Mouse (Mus musculus) adrenal gland, postnatal 14 days (tissue): ENCODE data around the gene Serpinb6c. TPM values are rescaled to one million over a fixed set of nuclear protein-coding genes. Genes with fewer than 3 reads are reported as not detected.
"Not testable (repeated sequence)": the region's sequence is repeated elsewhere in the genome, so short reads cannot be mapped to it uniquely, and the experiment has no call there.

ENCODE experiments used
- DNase-seq: peaks from one replicate; pipeline ENCODE4 v3.0.0; 2021; ENCODE audit warnings: mixed read lengths
- long read RNA-seq, 2 experiments: library from polyadenylated mRNA; stranded (forward); transcript quantifications; one replicate each; pipeline ENCODE4 v2.0.0; 2021
- total RNA-seq: library from RNA; stranded (reverse); gene quantifications from 2 replicates; pipeline ENCODE4 v1.2.3, GENCODE M21; 2021

The Serpinb6c gene
- 0.26 and 0.33 TPM in 2 replicates for total RNA-seq
- long read RNA-seq, experiment 1 = 0 reads
- long read RNA-seq, experiment 2 = 0 reads

DNA sequence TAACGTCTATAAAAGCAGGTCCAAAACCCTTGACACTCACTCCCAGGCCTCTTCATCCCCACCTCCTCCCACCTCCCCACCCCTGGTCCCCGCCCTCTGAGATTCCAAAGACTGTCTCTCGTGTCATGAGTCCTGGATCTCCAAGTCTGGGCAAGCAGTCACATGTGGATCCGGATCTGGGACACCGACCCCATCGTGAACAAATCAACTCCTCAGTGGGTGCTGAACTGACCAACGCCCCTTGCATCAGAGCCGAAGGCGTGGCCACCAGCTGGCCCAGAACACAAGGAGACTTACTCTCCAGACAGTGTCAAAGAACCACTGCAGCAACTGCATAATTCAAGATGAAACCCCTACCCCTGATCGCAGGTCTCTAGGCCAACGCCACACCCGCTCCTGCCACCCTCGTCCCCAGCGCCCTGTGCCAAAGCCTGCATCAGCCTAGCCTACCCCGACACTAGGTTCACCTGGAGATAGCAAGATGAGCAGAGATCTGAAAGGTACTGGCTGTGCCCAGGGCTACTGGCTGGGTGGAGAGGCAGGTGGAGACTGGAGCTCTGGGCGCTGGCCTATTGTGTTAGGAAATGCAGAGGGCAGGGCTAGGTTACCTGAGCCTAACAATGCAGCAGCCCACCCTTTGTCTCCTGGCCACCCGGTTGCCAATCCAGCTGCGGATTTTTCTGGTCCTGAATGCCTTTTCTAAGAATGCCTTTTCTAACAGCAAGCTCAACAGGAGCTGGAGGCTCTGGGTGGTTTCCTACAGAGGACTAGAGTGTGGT, at the start of gene Serpinb6c:
TSS of gene Serpinb6c (minus strand) at position 533 of the 779 bp plus-strand sequence.
- no peak for DNase-seq

DNA sequence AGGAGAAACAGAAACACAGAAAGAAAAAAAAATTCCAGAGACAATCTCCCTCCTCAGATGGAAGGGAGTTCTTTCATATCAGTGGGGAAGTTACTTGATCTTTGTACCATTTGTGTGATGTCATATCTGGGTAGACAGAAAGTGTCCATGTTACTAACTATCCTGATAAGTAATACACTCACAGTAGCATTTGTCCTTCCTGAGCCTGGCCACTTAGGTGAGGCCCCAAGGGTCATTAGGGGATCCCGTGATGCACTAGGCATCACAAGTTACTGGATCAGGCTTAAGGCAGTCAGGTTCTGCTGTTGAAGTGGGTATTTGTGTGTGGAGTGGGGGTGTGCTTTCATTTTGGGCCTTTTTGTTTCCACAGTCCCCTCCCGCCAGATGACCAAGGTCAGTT, 47.4 kb upstream of the Serpinb6c start:
- no peak for DNase-seq

DNA sequence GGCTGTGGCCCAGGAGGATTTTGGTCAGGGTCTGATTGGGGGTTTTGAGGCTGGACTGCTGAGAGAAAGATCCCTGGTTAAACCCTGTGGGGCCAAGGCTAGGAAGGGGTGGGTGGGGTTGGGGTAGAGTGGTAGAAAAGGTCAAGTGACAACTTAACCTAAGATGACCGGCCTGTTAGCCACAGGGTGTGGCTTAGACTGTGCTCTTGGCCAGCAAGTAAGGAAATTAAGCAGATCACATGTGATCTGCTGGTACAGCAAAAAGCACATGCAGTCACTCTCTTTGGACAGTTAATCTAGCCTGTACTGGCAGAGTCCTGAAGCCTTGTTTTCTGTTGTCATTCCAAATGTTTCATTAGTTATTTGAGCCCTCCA, 46.6 kb upstream of the Serpinb6c start:
- peak; percentile 23 for DNase-seq

DNA sequence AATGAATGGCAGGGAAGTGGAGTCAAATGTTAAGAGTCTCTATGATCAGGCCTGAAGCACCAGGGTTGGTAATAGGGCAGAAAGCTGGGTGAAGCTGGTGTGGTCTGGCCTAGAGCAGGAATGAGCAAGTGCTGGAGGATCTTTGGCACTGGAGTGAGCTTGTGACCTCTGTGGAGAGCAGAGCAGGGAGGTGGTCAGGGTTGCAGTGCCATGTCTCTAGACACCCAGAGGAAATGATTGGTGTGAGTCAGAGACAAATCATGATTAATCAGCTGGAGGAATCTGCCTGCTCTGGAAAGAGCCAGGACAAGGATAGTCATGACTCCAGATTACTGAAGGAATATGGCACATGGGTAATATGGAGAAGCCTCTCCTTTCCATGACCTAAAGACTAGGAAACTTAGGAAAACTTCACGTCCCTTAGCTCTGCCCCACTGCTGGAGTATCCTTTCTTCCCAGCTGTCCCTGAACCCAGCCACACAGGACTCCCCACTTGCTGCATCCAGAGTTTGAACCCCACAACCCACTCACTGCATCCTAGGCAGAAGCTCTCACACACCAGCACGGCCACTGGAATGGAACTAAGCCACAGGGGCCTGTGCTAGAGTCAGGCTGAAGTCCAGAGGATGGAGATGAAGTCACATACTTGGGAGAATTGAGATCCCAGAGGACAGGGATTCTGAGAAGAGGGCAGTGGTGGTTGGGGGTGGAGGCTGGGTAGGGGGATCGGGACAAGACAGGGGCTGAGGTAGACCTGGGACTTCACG, 46.0 kb upstream of the Serpinb6c start:
- DNase-seq = peak; percentile 75

DNA sequence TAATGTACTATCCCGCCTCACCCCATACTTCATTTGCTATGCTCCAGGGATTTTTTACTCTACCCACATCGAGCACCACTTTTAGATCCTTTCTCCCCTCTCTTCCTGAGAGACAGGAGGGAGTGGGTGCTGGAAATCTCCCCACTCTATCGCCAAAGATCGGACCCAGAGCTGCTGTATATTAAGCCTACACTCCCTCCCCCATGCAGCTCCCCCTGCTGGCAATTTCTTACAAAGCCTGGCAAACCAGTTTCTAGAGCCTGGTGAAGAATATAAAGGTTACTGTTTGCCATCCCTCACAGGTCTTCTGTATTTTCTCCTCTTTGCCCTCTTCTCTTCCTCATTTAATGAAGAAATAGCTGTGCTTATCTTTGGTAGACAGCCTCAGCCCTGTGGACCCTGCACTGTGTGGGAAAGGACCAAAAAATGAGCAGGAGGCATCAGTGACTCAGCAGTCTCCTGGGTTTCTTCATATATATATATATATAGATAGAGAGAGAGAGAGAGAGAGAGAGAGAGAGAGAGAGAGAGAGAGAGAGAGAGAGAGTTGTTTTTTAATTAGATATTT, 36.8 kb upstream of the Serpinb6c start:
- peak; percentile 78 for DNase-seq

DNA sequence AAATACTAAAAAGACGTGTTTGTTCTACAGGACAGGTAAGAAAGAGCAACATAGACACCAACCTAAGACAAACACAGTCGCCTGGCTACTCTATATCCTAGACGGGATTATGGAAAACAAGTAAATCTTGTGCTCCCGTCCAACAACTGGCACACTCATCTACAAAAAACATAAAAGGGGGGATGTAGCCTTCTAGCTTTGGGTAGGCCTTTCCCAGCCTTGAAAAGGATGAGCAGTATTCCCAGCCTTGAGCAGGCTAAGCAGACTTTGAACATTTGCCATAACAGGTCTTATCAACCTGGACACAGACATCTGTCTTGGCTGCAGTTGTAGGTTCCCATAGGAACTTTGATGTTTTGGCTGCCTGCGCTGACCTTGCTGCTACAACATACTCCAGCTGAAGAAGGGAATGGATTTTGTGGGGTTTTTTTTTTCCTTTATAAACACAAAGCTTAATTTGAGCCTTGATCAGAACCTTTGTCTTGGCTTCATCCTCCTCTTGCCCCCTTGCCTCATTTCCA, 35.8 kb upstream of the Serpinb6c start:
- peak; percentile 51 for DNase-seq

DNA sequence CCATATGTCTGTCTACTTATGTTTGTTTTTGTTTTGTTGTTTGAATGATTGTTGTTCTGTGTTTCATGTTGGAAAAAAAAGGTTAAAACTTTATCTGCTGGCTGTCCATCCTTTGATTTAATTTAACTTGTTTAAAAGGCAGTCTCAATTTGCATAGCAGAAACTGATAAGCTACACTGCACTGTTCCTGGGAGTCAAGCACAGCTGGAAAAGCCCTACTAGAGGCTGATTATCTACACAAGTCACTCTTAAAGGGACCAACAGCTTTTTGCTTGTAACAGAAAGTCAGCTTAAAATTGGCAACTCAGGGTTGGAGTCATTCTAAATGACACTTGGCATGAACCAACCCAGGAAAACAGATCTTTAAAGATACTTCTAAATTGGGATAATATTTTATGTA, 32.1 kb upstream of the Serpinb6c start:
- not testable (repeated sequence) for DNase-seq

DNA sequence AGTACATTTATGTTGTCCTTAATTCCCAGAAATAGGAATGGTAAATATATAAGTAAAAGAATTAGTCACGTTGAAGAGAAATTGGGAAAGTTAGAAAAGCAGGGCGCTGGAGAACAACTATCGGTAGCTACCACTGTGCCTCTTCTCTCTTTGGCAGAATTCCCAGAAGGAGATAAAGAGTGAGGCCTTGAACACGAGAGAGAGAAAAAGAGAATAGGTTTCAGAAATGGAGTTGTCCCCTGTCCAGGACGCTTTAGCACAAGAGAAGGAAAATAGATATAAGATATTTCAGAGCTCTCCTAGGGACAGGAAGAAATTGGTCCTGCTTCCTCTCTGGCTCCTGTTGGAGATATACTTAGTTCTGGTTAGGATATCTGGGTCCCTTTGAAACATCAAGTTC, 31.6 kb upstream of the Serpinb6c start:
- no peak for DNase-seq

DNA sequence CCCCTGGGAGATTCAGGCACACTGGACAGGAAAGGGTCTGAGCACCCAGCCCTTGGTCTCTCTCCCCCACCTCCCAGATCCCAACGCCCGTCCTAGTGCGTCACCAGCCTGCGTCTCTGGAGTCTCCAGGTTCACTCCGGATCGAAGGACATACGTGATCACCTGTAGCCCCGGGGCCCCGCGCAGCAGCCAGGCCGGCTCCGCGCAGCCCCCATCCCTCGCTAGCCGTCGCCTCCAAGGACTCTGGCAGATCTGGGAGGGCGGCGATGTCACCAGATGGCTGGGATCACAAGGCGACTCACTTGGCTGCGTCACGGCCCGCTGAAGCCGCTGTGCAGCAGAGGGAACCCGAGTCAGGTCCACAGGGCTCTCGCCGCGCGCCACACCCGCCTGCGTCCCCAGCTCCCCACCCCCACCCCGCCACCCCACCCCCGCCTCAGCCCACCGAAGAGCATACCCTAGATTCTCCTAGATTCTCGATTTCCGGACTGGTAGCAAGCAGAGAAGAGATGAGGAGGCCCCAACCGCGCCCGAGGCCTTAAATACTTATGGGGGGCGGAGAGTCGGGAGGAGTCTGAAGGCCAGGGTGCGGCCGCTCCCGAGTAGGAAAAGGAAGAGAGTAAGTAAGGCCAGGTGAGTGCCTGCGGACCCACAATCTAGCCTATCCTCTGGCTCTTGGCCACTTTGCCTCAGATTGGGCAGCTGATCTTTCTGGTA, 30.1 kb upstream of the Serpinb6c start:
- peak; percentile 80 for DNase-seq

DNA sequence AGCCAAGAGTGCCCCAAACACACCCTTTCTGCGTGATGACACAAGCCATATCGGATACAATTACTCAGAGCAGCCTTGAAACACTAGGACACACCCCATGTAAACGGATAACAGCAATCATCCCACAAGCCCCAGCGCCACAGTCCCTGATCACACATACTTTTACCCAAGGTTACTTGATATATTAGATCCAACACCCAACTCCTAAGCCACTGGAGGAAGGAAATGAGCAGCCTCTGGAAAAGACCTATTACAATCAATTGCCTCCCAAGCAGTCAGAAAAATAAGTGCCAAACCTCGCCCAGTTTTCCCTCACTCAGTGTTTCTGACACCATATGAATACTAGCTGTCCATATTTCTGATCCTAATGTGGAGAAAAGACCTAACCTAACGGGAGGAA, 29.2 kb upstream of the Serpinb6c start:
- peak; percentile 67 for DNase-seq

DNA sequence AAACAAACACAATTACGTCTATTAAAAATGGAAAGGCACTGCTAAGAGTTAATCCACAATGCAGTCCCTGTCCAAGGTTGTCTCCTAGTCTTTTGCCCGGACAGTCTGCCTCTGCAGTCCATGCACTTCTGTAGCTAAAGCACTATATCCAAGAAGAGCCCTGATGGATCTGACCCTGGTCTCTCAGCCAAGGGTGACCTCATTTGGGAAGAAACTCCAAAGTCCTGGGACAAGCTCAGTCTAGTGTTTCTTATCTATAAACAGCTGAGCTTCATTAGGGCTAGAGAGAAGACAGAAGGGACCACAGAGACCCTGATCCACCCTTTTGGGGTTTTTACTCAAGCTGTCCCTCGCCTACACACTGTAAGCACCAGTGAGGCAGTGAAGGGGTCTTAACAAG, 25.4 kb upstream of the Serpinb6c start:
- DNase-seq = no peak

DNA sequence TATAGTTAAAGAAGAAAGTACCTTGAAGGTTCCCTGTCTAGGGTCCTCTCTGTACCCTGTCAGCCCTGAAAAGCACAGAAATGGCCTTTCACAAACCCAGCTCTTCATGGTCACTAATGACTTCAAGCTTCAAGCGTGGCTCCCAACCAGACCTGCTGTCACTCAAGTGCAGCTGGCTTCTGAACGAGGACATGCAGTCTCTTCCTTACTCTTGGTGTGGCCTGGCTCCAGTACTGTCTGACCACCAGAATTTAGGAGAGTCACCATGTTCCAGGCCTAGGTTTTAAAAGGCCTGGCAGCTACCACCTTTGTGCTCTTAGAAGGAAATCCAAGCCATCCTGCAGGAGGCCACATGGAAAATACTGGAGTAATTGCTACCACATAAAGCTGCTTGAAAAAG, 24.8 kb upstream of the Serpinb6c start:
- no peak for DNase-seq

DNA sequence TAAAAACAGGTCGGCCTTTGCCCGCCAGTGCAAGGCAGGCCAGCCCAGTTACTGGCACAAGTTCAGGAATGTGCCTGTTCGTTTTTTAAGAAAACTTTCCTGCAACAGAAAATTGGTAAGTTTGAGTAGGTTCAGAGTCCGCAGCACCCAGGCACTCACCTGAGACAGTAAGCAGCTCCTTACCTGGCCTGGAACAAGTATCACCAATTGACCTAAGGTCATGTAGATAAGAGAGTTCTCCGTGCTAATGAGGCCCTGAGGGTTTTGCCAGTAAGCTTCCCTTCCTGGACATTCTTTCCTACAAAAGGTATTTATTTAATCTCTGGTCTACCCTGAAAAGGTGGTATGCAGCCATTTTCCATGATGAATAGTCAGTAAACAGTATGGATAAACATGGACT, 16.2 kb upstream of the Serpinb6c start:
- DNase-seq = no peak

DNA sequence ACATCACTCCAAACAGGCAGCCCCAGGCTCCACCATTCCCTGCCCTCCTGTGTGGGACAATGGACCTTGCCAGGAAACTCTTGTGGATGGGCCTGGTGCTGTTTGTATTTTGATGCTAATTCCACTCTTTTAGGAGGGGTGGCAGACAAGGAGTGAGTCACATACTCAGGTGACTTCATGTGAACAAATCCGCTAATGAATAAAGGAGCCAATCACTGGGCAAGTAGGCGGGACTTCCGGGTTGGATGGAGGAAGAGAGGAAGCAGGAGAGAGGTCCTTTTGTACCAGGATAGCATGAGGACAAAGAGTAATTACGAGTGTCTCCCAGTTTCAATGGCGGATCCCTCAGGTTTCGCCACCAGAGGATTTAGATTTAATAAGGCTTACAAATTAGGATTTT, 15.5 kb upstream of the Serpinb6c start:
- DNase-seq = no peak

DNA sequence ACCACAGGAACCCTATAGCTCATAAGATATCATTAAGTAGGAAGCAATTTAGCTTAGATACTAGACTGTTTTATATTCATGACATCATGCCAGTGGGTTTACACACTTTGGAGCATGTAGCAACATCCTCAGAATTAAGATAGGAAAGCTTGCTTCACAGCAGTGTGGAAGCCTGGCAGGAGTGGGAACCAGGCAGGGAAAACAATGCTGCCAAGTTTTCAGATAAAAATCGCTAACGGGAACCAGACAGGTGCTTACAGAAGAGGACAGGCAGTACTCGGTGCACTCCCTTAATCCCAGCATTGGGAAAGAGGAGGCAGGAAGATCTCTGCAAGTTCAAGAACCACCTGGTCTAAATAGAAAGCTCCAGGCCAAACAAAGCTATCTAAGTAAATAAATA, 1.3 kb upstream of the Serpinb6c start:
- DNase-seq = no peak

DNA sequence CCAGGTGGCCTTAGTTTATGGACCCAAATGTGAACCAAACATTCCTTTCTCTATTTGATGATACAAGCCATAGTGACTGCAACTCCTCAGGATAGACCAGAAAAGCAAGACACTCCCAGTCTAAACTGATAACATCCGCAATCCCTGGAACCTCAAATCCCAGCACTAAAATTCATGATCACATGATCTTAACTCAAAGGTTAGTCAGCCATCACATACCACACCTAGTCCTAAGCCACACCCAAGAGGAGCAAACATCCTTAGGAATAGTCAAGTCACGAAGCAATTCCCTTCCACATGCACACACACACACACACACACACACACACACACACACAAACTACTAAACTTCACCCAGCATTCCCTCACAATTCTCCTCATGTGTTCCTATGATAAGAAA, 2.2 kb downstream of the Serpinb6c start:
- DNase-seq = no peak

DNA sequence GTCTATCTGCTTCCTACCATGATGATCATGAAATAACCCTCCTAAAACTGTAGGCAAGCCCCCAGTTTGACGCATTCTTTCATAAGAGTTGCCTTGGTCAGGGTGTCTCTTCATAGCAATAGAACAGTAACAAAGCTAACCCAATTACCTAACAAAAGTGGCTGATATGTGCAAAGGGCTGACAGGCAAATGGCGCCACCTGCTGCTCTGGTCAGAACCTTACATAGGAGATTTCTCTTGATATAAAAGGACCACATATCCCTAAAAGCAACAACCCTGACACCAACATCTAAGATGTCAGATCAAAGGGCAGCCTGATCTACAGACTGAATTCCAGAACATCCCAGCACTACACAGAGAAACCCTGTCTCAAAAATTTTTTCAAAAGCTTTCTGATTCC, 11.3 kb downstream of the Serpinb6c start:
- peak; percentile 69 for DNase-seq

DNA sequence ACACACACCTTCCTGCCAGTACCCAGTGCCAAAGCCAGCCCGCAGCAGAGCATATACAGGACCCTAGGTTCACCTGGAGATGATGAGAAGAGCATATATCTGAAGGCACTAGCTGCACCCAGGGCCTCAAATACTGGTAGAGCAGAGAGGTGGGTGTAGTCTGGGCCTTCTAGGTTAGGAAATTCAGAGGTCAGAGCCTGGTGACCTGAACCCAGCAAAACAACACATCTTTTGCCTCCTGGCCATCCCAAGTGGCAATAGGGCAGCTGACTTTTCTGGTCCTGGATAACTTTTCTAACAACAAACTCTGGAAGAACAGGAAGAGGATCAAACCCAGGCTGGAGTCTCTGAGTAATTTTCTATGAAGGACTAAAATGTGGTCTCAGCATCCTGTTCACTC, 62.2 kb downstream of the Serpinb6c start, which contains the start of gene Serpinb6e:
TSS of gene Serpinb6e (minus strand) at position 101 of the 400 bp plus-strand sequence.
- DNase-seq = no peak

DNA sequence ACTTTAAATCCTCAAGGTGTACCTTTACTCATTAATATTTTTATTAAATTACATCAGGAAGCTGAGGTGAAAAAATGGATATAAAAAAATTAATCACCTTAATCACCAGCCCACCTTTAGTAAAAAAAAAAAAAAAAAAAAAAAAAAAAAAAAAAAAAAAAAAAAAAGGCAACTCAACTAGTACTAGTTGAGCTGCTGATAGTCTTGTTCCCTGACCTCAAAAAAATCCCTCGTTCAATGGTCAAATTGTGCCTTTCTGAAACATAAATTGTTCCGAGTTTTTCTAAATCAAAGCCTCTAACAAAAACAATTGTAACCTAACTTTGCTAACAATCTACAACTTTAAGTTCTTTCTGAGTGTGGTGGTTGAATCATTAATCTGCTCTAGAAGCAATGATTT, 74.8 kb downstream of the Serpinb6c start:
- DNase-seq = no peak
